In genomic region chr12:32292749-32293128, GRCm38 (mm10) we compare ENCODE assay signal across 8 mouse cellular contexts.
A peak's percentile ranks its signal among the peaks of the same experiment; 100 is the strongest.
DNase-seq lines count a peak whose midpoint lies in the region; ATAC-seq and TF ChIP-seq lines count a peak whose summit lies in the region.

No protein-coding gene starts in this region.

- no peak overlapping the region for H3K4me2 ChIP-seq in heart, embryonic 12.5 days
- peak overlapping the region; percentile 64 for H3K4me2 ChIP-seq in liver, embryonic 16.5 days (ENCODE audit: low read depth, low read length)

- H3K4me3 ChIP-seq in MEL (ENCODE audit: control insufficient read depth in 1 of 2, insufficient read depth in 1 of 2, low read depth in 2 of 2, low read length in 2 of 2), result peak overlapping the region; percentile 63 to 78
- no peak overlapping the region for H3K4me3 ChIP-seq in heart, embryonic 12.5 days
- H3K4me3 ChIP-seq in liver, embryonic 16.5 days (ENCODE audit: low read depth, low read length), result no peak overlapping the region
- H3K4me3 ChIP-seq in small intestine, adult 2 months (ENCODE audit: low read depth, low read length), result peak overlapping the region; percentile 27; the same call in 1 of the 2 replicates
- H3K4me3 ChIP-seq in left cerebral cortex, adult 2 months, result no peak overlapping the region

- no peaks in the 10 kb centered on the region for H3K27me3 ChIP-seq in MEL (ENCODE audit: control insufficient read depth in 1 of 2, insufficient read depth in 2 of 2, low read length in 2 of 2)
- no peaks in the 10 kb centered on the region for H3K27me3 ChIP-seq in heart, embryonic 12.5 days (replicated peaks)
- H3K27me3 ChIP-seq in liver, embryonic 16.5 days (ENCODE audit: control insufficient read depth, insufficient read depth, low read depth, low read length), result no peaks in the 10 kb centered on the region
- H3K27me3 ChIP-seq in small intestine, adult 2 months (ENCODE audit: control insufficient read depth, insufficient read depth, low read length), result no peaks in the 10 kb centered on the region

- no peak; the same call in 1 of the 2 replicates for TF ChIP-seq RAD21 in MEL (IDR thresholded peaks at IDR 0.05; ENCODE audit: low read depth, low read length)

- 65% methylated on average over 5 of the region's 5 CpGs for WGBS in heart, embryonic 12.5 days
- 31% methylated on average over 5 of the region's 5 CpGs for WGBS in liver, embryonic 16.5 days (ENCODE audit: insufficient replicate concordance)
- 43% methylated on average over 5 of the region's 5 CpGs for WGBS in small intestine, adult 2 months

- no peaks in the 10 kb centered on the region for H3K79me2 ChIP-seq in MEL (ENCODE audit: control insufficient read depth, insufficient read depth, low read length, poor library complexity)

- H3K27ac ChIP-seq in MEL (ENCODE audit: control insufficient read depth, low read depth, low read length), result peak overlapping the region; percentile 79
- H3K27ac ChIP-seq in heart, embryonic 12.5 days (ENCODE audit: poor library complexity, severe bottlenecking), result no peak overlapping the region
- H3K27ac ChIP-seq in liver, embryonic 16.5 days (ENCODE audit: low read length), result peak overlapping the region; percentile 77
- peak overlapping the region; percentile 82 for H3K27ac ChIP-seq in small intestine, adult 2 months (ENCODE audit: insufficient read depth, low read depth, low read length)
- no peak overlapping the region for H3K27ac ChIP-seq in left cerebral cortex, adult 2 months

- no peak for TF ChIP-seq EP300 in MEL (IDR thresholded peaks at IDR 0.05; ENCODE audit: low read depth in 1 of 2, low read length in 2 of 2)

- peaks cover 2 to 18% of the 10 kb centered on the region in 2 experiments; a peak in 2 of 4 replicates for H3K4me1 ChIP-seq in MEL (ENCODE audit: control insufficient read depth in 1 of 2, insufficient read depth in 2 of 2, low read length in 2 of 2)
- no peaks in the 10 kb centered on the region for H3K4me1 ChIP-seq in heart, embryonic 12.5 days (replicated peaks)
- peaks cover 18% of the 10 kb centered on the region for H3K4me1 ChIP-seq in liver, embryonic 16.5 days (ENCODE audit: control insufficient read depth, low read depth, low read length)
- peaks cover 5% of the 10 kb centered on the region; the same call in 1 of the 2 replicates for H3K4me1 ChIP-seq in small intestine, adult 2 months (ENCODE audit: control insufficient read depth, insufficient read depth, insufficient read length, low read length)

- intact Hi-C loops in left cerebral cortex, adult 2 months (cut with DNase I), result loop anchor here (1.0 to 2.0 kb wide), 2 partner anchors 87 to 604 kb away; no protein-coding TSS in a partner anchor

- peak; percentile 9 to 39 (median 25); a peak in 3 of 6 replicates for TF ChIP-seq CTCF in MEL (IDR thresholded peaks at IDR 0.05 in 2 of 3, conservative IDR thresholded peaks at IDR 0.05 in 1 of 3; ENCODE audit: control insufficient read depth in 1 of 3, insufficient read depth in 1 of 3, low read depth in 2 of 3, low read length in 3 of 3, poor library complexity in 1 of 3, severe bottlenecking in 1 of 3)
- TF ChIP-seq CTCF in small intestine, adult 2 months (IDR thresholded peaks at IDR 0.05; ENCODE audit: extremely low read depth, insufficient read length, insufficient replicate concordance, low read depth, low read length), result peak; percentile 30; the same call in 1 of the 2 replicates
- no peak for TF ChIP-seq CTCF in left cerebral cortex, adult 2 months (IDR thresholded peaks at IDR 0.05)

- TF ChIP-seq POLR2A in MEL (IDR thresholded peaks at IDR 0.05; ENCODE audit: control insufficient read depth in 1 of 2, insufficient read depth in 1 of 2, low read depth in 1 of 2, low read length in 2 of 2, poor library complexity in 1 of 2), result no peak
- TF ChIP-seq POLR2A in small intestine, adult 2 months (IDR thresholded peaks at IDR 0.05; ENCODE audit: low read depth, low read length), result no peak

- peaks cover 0 to 20% of the 10 kb centered on the region in 2 experiments; a peak in 2 of 4 replicates for H3K36me3 ChIP-seq in MEL (ENCODE audit: control insufficient read depth in 1 of 2, insufficient read depth in 2 of 2, low read length in 2 of 2)
- H3K36me3 ChIP-seq in heart, embryonic 12.5 days, result no peaks in the 10 kb centered on the region
- H3K36me3 ChIP-seq in liver, embryonic 16.5 days (ENCODE audit: control insufficient read depth, insufficient read depth), result no peaks in the 10 kb centered on the region
- no peaks in the 10 kb centered on the region for H3K36me3 ChIP-seq in small intestine, adult 2 months (ENCODE audit: control insufficient read depth, insufficient read depth, low read length)

- DNase-seq in B cell, adult 2 months, result peak; percentile 31 to 34
- DNase-seq in MEL (ENCODE audit: low read depth, low spot score), result peak; percentile 60
- DNase-seq in left cerebral cortex, adult 2 months (ENCODE audit: extremely low spot score in 1 of 2, low spot score in 2 of 2), result no peak
- DNase-seq in urinary bladder, postnatal 25 days (ENCODE audit: low spot score), result no peak
- no peak for DNase-seq in urinary bladder, postnatal 10 days (ENCODE audit: low spot score)

- peak overlapping the region; percentile 61 for H3K9ac ChIP-seq in MEL (ENCODE audit: control insufficient read depth, low read depth, low read length, poor library complexity, severe bottlenecking)
- H3K9ac ChIP-seq in heart, embryonic 12.5 days, result no peak overlapping the region
- peak overlapping the region; percentile 29 for H3K9ac ChIP-seq in liver, embryonic 16.5 days (ENCODE audit: low read depth, low read length)

- H3K9me3 ChIP-seq in MEL (replicated peaks; ENCODE audit: insufficient read depth, low read length), result no peaks in the 10 kb centered on the region
- H3K9me3 ChIP-seq in heart, embryonic 12.5 days (replicated peaks), result no peaks in the 10 kb centered on the region
- no peaks in the 10 kb centered on the region for H3K9me3 ChIP-seq in liver, embryonic 16.5 days (replicated peaks; ENCODE audit: control insufficient read depth, low read length)

- ATAC-seq in heart, embryonic 12.5 days (ENCODE audit: insufficient number of reproducible peaks, low FRiP score), result peak; percentile 63
- peak; percentile 50 for ATAC-seq in liver, embryonic 16.5 days (ENCODE audit: low read depth)

TF ChIP-seq in MEL, 35 proteins besides CTCF, POLR2A, EP300 and RAD21:
- TF ChIP-seq ZC3H11A (IDR thresholded peaks at IDR 0.05; ENCODE audit: low read depth, low read length), result no peak
- no peak for TF ChIP-seq ZMIZ1 (IDR thresholded peaks at IDR 0.05; ENCODE audit: low read depth, low read length)
- no peak for TF ChIP-seq CHD2 (IDR thresholded peaks at IDR 0.05; ENCODE audit: low read length)
- no peak for TF ChIP-seq UBTF (IDR thresholded peaks at IDR 0.05; ENCODE audit: borderline replicate concordance, insufficient read depth, low read depth, low read length)
- 0 out of 2 replicates have a peak, but pooled peaks have one; percentile 6 for TF ChIP-seq MXI1 (IDR thresholded peaks at IDR 0.05; ENCODE audit: low read depth, low read length)
- TF ChIP-seq GABPA (IDR thresholded peaks at IDR 0.05; ENCODE audit: low read depth, low read length), result no peak
- TF ChIP-seq MAX (IDR thresholded peaks at IDR 0.05; ENCODE audit: low read length), result no peak
- no peak for TF ChIP-seq USF2 (IDR thresholded peaks at IDR 0.05; ENCODE audit: borderline replicate concordance in 1 of 2, insufficient read depth in 1 of 2, low read depth in 1 of 2, low read length in 2 of 2)
- no peak for TF ChIP-seq MEF2A (IDR thresholded peaks at IDR 0.05; ENCODE audit: extremely low read depth, insufficient replicate concordance, low read depth, low read length, poor library complexity, severe bottlenecking)
- no peak for TF ChIP-seq TBP (IDR thresholded peaks at IDR 0.05; ENCODE audit: low read depth, low read length)
- TF ChIP-seq NELFE (IDR thresholded peaks at IDR 0.05; ENCODE audit: low read depth, low read length), result no peak
- no peak for TF ChIP-seq MYB (IDR thresholded peaks at IDR 0.05; ENCODE audit: low read depth, low read length)
- TF ChIP-seq RCOR1 (IDR thresholded peaks at IDR 0.05; ENCODE audit: low read depth, low read length), result no peak
- TF ChIP-seq USF1 (IDR thresholded peaks at IDR 0.05; ENCODE audit: low read depth, low read length), result peak; percentile 60
- no peak for TF ChIP-seq ETS1 (IDR thresholded peaks at IDR 0.05; ENCODE audit: low read depth, low read length)
- TF ChIP-seq E2F4 (IDR thresholded peaks at IDR 0.05; ENCODE audit: borderline replicate concordance, low read depth, low read length), result no peak
- no peak for TF ChIP-seq POLR2AphosphoS5 (IDR thresholded peaks at IDR 0.05; ENCODE audit: borderline replicate concordance, low read depth, low read length)
- TF ChIP-seq CHD1 (IDR thresholded peaks at IDR 0.05; ENCODE audit: low read depth, low read length), result no peak
- TF ChIP-seq GATA1 (IDR thresholded peaks at IDR 0.05; ENCODE audit: low read depth, low read length), result no peak
- TF ChIP-seq MAZ (IDR thresholded peaks at IDR 0.05; ENCODE audit: low read depth, low read length), result no peak
- no peak for TF ChIP-seq TAL1 (IDR thresholded peaks at IDR 0.05; ENCODE audit: low read length)
- no peak for TF ChIP-seq NRF1 (IDR thresholded peaks at IDR 0.05; ENCODE audit: insufficient read depth, low read depth, low read length, poor library complexity, severe bottlenecking)
- TF ChIP-seq POLR2AphosphoS2 (IDR thresholded peaks at IDR 0.05; ENCODE audit: low read length), result no peak
- TF ChIP-seq JUND (IDR thresholded peaks at IDR 0.05; ENCODE audit: low read depth, low read length), result no peak
- 0 out of 2 replicates have a peak, but pooled peaks have one; percentile 16 for TF ChIP-seq HCFC1 (IDR thresholded peaks at IDR 0.05; ENCODE audit: low read depth, low read length)
- TF ChIP-seq SMC3 (IDR thresholded peaks at IDR 0.05; ENCODE audit: low read depth, low read length), result peak; percentile 41
- TF ChIP-seq BHLHE40 (IDR thresholded peaks at IDR 0.05; ENCODE audit: borderline replicate concordance, low read depth, low read length), result peak; percentile 43; the same call in 1 of the 2 replicates
- no peak for TF ChIP-seq KAT2A (conservative IDR thresholded peaks at IDR 0.05; ENCODE audit: low read depth, low read length)
- no peak for TF ChIP-seq MAFK (IDR thresholded peaks at IDR 0.05; ENCODE audit: borderline replicate concordance, low read depth, low read length)
- no peak for TF ChIP-seq ZNF384 (IDR thresholded peaks at IDR 0.05; ENCODE audit: low read depth, low read length)
- TF ChIP-seq ZKSCAN1 (IDR thresholded peaks at IDR 0.05; ENCODE audit: low read depth, low read length), result no peak
- TF ChIP-seq TCF12 (IDR thresholded peaks at IDR 0.05; ENCODE audit: low read depth, low read length), result 0 out of 2 replicates have a peak, but pooled peaks have one; percentile 12
- TF ChIP-seq SIN3A (IDR thresholded peaks at IDR 0.05; ENCODE audit: low read length), result no peak
- no peak for TF ChIP-seq ELF1 (IDR thresholded peaks at IDR 0.05; ENCODE audit: low read depth, low read length)
- TF ChIP-seq MYC (IDR thresholded peaks at IDR 0.05; ENCODE audit: low read depth, low read length), result no peak

Comparison
In these comparisons a context has a peak if more than half of its experiments do, and no peak if none do; other contexts are left out.
1. DNase-seq: peak in B cell, adult 2 months (2 of 2) and MEL (single experiment); none in left cerebral cortex, adult 2 months (0 of 2), urinary bladder, postnatal 25 days (single experiment) and urinary bladder, postnatal 10 days (single experiment).
2. H3K27ac ChIP-seq: peak in MEL (single experiment), liver, embryonic 16.5 days (single experiment) and small intestine, adult 2 months (single experiment); none in heart, embryonic 12.5 days (single experiment) and left cerebral cortex, adult 2 months (single experiment).
3. H3K4me3 ChIP-seq: peak in MEL (2 of 2) and small intestine, adult 2 months (single experiment); none in heart, embryonic 12.5 days (single experiment), liver, embryonic 16.5 days (single experiment) and left cerebral cortex, adult 2 months (single experiment).